Mouse (Mus musculus): Measurements from ENCODE around the gene Cacna2d4.
A peak's percentile ranks its signal among the peaks of the same experiment; 100 is the strongest.

Gene Cacna2d4

GRCm38 (mm10) chr6:119224451-119225195, 11.7 kb upstream of the Cacna2d4 start:
- DNase-seq, result peak in 1 of 2 experiments; percentile 11

GRCm38 (mm10) chr6:119225226-119225625, 11.1 kb upstream of the Cacna2d4 start:
- peak in 1 of 2 experiments; percentile 12 for DNase-seq

- DNase-seq, result peak in 1 of 2 experiments; percentile 6
Measured at GRCm38 (mm10) chr6:119225731-119226130, 10.6 kb upstream of the Cacna2d4 start.

GRCm38 (mm10) chr6:119227001-119227400, 9.3 kb upstream of the Cacna2d4 start:
- no peak for DNase-seq

- DNase-seq, result no peak
Measured at GRCm38 (mm10) chr6:119228861-119229603, 7.3 kb upstream of the Cacna2d4 start.

- DNase-seq, result peak in 1 of 2 experiments; percentile 31
Measured at GRCm38 (mm10) chr6:119233066-119233465, 3.3 kb upstream of the Cacna2d4 start.

- no peak for DNase-seq
Measured at GRCm38 (mm10) chr6:119235441-119235840, 885 bp upstream of the Cacna2d4 start.

GRCm38 (mm10) chr6:119237427-119237989, 1.2 kb downstream of the Cacna2d4 start:
- DNase-seq, result peak in 1 of 2 experiments; percentile 52

GRCm38 (mm10) chr6:119239341-119240005, 3.1 kb downstream of the Cacna2d4 start:
- no peak for DNase-seq

GRCm38 (mm10) chr6:119240256-119240655, 3.9 kb downstream of the Cacna2d4 start:
- no peak for DNase-seq

- no peak for DNase-seq
Measured at GRCm38 (mm10) chr6:119240871-119241705, 4.8 kb downstream of the Cacna2d4 start.

GRCm38 (mm10) chr6:119246082-119246481, 9.8 kb downstream of the Cacna2d4 start:
- DNase-seq, result no peak

GRCm38 (mm10) chr6:119248578-119248977, 12.3 kb downstream of the Cacna2d4 start:
- DNase-seq, result no peak

GRCm38 (mm10) chr6:119249726-119250125, 13.4 kb downstream of the Cacna2d4 start:
- DNase-seq, result peak in 1 of 2 experiments; percentile 13

GRCm38 (mm10) chr6:119251704-119252103, 15.4 kb downstream of the Cacna2d4 start:
- no peak for DNase-seq

- no peak for DNase-seq
Measured at GRCm38 (mm10) chr6:119276713-119277112, 40.4 kb downstream of the Cacna2d4 start.

GRCm38 (mm10) chr6:119280761-119281160, 44.4 kb downstream of the Cacna2d4 start:
- DNase-seq, result no peak

GRCm38 (mm10) chr6:119301310-119301709, 65.0 kb downstream of the Cacna2d4 start:
- no peak for DNase-seq

- DNase-seq, result no peak
Measured at GRCm38 (mm10) chr6:119303331-119303730, 67.0 kb downstream of the Cacna2d4 start.

- no peak for DNase-seq
Measured at GRCm38 (mm10) chr6:119307867-119308413, 71.6 kb downstream of the Cacna2d4 start.

GRCm38 (mm10) chr6:119310176-119310575, 73.8 kb downstream of the Cacna2d4 start:
- no peak for DNase-seq

GRCm38 (mm10) chr6:119312381-119312780, 76.1 kb downstream of the Cacna2d4 start:
- DNase-seq, result no peak
